Mouse (Mus musculus) cerebellum, postnatal 4 days (tissue): Measurements from ENCODE around the gene Mst1.

Experiments
- DNase-seq, 2 experiments: peaks; one replicate each; pipeline ENCODE4 v3.0.0; 2022; ENCODE audit warnings: low spot score in 2 of 2, mixed read lengths in 1 of 2

Mst1 gene

GRCm38 (mm10) chr9:108056361-108057261, 23.6 kb upstream of the Mst1 start:
- DNase-seq: no peak

- DNase-seq: no peak
Observed at GRCm38 (mm10) chr9:108057262-108057562, 23.0 kb upstream of the Mst1 start.

- no peak for DNase-seq
Observed at GRCm38 (mm10) chr9:108058291-108058690, 21.9 kb upstream of the Mst1 start.

GRCm38 (mm10) chr9:108062142-108062541, 18.1 kb upstream of the Mst1 start:
- DNase-seq: no peak

GRCm38 (mm10) chr9:108063361-108063760, 16.9 kb upstream of the Mst1 start:
- DNase-seq: no peak

GRCm38 (mm10) chr9:108065491-108066011, 14.7 kb upstream of the Mst1 start:
- peak in 1 of 2 experiments; percentile 67 for DNase-seq

GRCm38 (mm10) chr9:108067199-108067598, 13.0 kb upstream of the Mst1 start:
- no peak for DNase-seq

- DNase-seq: peak; percentile 72 to 88
Observed at GRCm38 (mm10) chr9:108067900-108068299, 12.3 kb upstream of the Mst1 start.

- DNase-seq: no peak
Observed at GRCm38 (mm10) chr9:108069007-108069406, 11.2 kb upstream of the Mst1 start.

- DNase-seq: no peak
Observed at GRCm38 (mm10) chr9:108069529-108069928, 10.7 kb upstream of the Mst1 start.

GRCm38 (mm10) chr9:108071801-108072200, 8.4 kb upstream of the Mst1 start:
- no peak for DNase-seq

- DNase-seq: no peak
Observed at GRCm38 (mm10) chr9:108072481-108072924, 7.7 kb upstream of the Mst1 start.

- DNase-seq: no peak
Observed at GRCm38 (mm10) chr9:108073141-108073930, 6.9 kb upstream of the Mst1 start.

GRCm38 (mm10) chr9:108082549-108082948, 2.3 kb downstream of the Mst1 start:
- DNase-seq: no peak

GRCm38 (mm10) chr9:108082988-108083431, 2.8 kb downstream of the Mst1 start, which contains the start of gene Rnf123:
Rnf123 (minus strand) TSS chr9:108083346.
- DNase-seq: no peak

GRCm38 (mm10) chr9:108083561-108083960, 3.3 kb downstream of the Mst1 start:
- no peak for DNase-seq

GRCm38 (mm10) chr9:108085261-108085660, 5.0 kb downstream of the Mst1 start:
- no peak for DNase-seq

- DNase-seq: no peak
Observed at GRCm38 (mm10) chr9:108090611-108091120, 10.4 kb downstream of the Mst1 start.

GRCm38 (mm10) chr9:108093586-108093985, 13.3 kb downstream of the Mst1 start:
- DNase-seq: no peak

- peak; percentile 81 to 89 for DNase-seq
Observed at GRCm38 (mm10) chr9:108094184-108094941, 14.1 kb downstream of the Mst1 start, which contains the start of gene Apeh. Apeh (minus strand) TSS chr9:108094606.

- no peak for DNase-seq
Observed at GRCm38 (mm10) chr9:108094998-108095411, 14.8 kb downstream of the Mst1 start.
